Mouse (Mus musculus) bone marrow, adult 2 months (tissue): ENCODE measurements at regions not wholly inside any gene's neighbourhood (a gene's known extent, or its start where the extent isn't known, plus 50 kb on each side); places are given as distances from the start of the nearest gene placed in this dataset.

Experiments used
- H3K27ac ChIP-seq: fragments of 200-500 bp; 2 replicates; pipeline ENCODE4 v1.5.1; 2012; ENCODE audit warnings: low read depth, mild to moderate bottlenecking, control low read depth, inconsistent platforms, low read length; ENCODE audit not compliant: control insufficient read depth, poor library complexity, insufficient read depth
- H3K4me1 ChIP-seq: fragments of 200-500 bp; 2 replicates; pipeline ENCODE4 v1.6.1; 2011; ENCODE audit warnings: low read length; ENCODE audit not compliant: control insufficient read depth, insufficient read depth
- H3K4me3 ChIP-seq: fragments of 200-500 bp; replicated peaks from 2 replicates; pipeline ENCODE3; 2011; ENCODE audit warnings: mild to moderate bottlenecking, low read depth, low read length, control low read depth; ENCODE audit not compliant: control insufficient read depth
- CTCF ChIP-seq: fragments of 200-500 bp; IDR thresholded peaks from 2 replicates; pipeline ENCODE4 v1.5.1; 2011; ENCODE audit warnings: low read length, control low read depth; ENCODE audit not compliant: control insufficient read depth, insufficient read depth
- POLR2A ChIP-seq: fragments of 200-500 bp; IDR thresholded peaks from 2 replicates; pipeline ENCODE4 v1.6.1; 2011; ENCODE audit warnings: low read depth, mild to moderate bottlenecking, control low read depth, low read length, borderline replicate concordance; ENCODE audit not compliant: control insufficient read depth
- WGBS: fragments of 180-500 bp; shearing (Covaris S2); methylation state at CpG from one replicate; pipeline ENCODE4 v1.1.7; 2018; 5-methylcytosine and 5-hydroxymethylcytosine counted together

DNA sequence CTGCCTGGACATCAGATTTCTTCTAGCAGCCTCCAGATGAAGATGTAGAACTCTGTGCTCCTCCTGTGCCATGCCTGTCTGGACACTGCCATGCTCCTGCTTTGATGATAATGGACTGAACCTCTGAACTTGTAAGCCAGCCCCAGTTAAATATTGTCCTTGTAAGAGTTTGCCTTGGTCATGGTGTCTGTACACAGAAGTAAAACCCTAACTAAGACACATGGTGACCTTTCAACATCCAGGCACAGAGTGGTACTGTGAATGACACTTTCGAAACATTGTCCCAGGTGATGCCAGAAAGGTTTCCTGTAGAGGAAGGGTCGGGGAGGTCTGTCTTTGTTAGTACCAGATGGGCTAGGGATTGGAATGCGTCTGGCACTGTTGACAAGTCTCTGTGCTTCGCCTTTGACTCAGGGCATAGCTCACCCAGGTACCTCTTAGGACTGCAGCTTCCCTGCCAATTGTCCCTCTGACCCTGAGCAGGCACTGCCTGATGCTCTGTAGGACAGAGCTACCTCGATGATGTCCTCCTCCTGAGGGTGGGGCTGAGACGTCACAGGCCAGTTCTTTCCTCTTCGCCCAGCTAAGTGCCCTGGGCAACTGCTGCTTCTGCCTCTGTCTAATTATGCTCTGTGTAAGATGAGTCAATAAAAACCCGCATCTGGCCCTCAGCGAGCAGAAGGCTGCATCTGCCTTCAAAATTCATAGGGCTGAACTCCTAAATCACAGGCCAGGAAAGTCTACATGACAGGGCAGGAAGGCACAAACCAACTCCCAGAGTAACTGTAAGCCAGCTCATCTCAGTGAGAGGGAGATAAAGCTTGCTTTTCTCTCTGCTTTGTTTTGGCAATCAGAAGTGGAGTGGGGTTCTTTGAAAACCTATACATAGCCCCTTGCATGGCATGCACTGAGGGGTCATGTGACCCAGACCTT lies 254.0 kb downstream of the Cdh26 start:
- Histone ChIP-seq H3K4me3 (no peak overlapping the region), H3K27ac (no peak overlapping the region), H3K4me1 (no peaks in the 10 kb centered on the region)
- 34% methylated on average over 9 of the region's 9 CpGs for WGBS
- no peak for TF ChIP-seq CTCF
- TF ChIP-seq POLR2A = no peak

DNA sequence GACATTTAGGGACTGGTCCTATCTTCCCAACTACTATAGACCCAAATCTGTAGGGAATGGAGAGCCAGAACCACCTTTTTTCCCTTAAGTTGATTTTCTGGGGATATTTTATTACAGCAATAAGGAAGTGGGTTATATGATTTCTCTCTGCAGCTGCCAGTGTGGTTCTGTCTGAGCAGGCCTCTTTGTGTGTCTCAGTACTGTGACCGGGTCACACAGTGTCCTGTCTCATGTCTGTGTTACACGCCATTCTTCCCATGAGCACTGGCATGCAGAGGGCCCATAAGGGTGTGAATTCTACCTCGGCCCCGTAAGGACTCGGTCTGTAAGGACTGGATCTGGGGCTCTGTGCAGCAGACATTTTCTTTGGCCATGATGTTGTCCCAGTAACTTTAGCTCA lies 254.9 kb downstream of the Cdh26 start:
- WGBS = 67% methylated on average over 5 of the region's 5 CpGs
- Histone ChIP-seq H3K4me1 (no peaks in the 10 kb centered on the region), H3K27ac (no peak overlapping the region), H3K4me3 (no peak overlapping the region)
- no peak for TF ChIP-seq CTCF
- no peak for TF ChIP-seq POLR2A

DNA sequence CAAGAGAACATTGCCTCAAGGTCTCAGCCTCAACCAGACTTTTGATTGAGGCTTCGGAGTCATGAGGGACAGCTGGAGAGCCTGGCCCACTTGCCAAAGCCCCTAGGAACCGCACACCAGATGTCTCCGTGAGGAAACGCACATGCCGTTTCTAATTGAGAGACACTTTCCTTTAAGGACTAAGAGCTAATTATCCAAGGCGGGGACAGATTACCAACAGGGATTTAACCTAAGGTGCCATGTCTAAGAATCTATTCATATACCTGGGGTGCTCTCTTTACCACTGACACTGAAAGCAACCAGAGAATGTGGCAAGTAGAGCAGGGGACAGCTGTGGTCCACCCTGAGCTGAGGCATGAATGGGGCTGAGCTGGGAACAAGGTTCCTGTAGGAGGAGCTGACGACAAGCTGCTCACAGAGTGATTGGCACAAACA lies 255.9 kb downstream of the Cdh26 start:
- Histone ChIP-seq H3K27ac (no peak overlapping the region), H3K4me3 (no peak overlapping the region), H3K4me1 (no peaks in the 10 kb centered on the region)
- TF ChIP-seq CTCF (no peak), POLR2A (no peak)
- 82% methylated on average over 7 of the region's 7 CpGs for WGBS

DNA sequence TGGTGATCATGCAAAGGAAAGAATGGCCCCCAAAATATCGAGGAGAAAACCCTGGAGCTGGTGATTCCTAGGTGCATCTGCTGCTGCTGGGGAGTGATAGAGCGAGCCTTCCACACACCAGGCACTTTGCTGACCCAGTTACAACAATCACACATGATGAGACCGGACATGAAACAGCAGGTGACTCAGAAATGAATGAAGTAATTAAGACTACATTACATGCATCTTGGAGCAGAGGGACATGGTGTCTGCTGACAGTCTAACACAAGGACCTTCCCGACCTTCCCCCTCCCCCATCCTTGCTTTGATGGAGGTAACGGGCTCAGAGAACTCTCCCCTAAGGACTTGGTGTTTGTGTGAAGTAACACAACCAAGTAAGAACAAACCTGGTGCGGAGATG lies 258.3 kb downstream of the Cdh26 start:
- H3K27ac ChIP-seq = no peak overlapping the region
- no peak overlapping the region for H3K4me3 ChIP-seq
- 77% methylated on average over 6 of the region's 6 CpGs for WGBS
- H3K4me1 ChIP-seq = no peaks in the 10 kb centered on the region
- no peak for TF ChIP-seq POLR2A
- no peak for TF ChIP-seq CTCF

DNA sequence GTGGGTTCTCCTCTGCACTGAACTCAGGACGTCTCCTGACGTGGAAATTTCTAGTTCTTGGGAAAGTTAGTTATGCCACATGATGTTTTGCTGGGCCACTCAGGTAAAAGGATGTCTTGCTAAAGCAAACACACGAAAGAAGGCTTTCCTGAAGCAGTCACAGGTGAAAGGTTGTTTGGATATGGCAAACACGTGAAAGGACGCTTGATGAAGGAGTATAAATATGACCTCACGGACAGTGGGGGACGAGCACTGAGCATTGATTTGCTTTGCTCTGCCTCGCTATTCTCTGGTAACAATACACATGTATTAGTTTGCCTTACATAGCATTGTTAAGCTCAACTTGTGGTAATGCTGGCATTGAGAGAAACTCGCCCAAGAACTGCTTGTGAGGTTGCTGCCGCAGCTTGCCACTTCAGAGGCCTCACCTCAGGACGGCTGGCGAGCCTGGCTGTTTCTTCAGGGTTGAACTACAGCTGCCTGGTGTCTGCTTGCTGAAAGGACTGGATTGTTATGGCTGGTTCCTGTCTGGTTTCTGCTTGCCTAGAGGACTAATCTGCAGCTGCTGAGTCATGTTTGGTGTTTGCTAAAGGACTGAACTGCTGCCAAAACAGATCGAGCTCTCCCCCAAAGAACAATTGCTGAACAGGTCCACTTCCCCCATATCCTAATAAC lies 261.0 kb downstream of the Cdh26 start:
- 44% methylated on average over 13 of the region's 13 CpGs for WGBS
- TF ChIP-seq POLR2A = no peak
- no peak for TF ChIP-seq CTCF
- Histone ChIP-seq H3K4me1 (no peaks in the 10 kb centered on the region), H3K4me3 (no peak overlapping the region), H3K27ac (no peak overlapping the region)

DNA sequence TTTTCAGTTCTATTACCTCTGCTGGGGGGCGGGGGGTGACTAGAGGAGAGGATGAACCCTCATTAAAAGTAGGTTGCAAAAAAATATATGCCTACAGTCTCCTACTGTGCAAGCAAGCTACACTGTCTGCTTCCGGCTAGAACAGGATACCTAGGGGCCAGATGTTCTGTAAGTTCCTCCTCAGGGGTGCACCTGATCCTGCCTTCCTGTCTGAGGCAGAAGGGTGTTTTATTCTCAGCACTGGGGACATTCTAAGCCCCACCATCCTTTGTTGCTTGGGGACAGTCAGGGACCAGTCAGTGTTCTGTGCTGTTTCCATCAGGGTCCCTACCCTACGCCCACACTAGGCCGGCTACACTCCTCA lies 261.5 kb downstream of the Cdh26 start:
- TF ChIP-seq POLR2A (no peak), CTCF (no peak)
- Histone ChIP-seq H3K4me3 (no peak overlapping the region), H3K27ac (no peak overlapping the region), H3K4me1 (no peaks in the 10 kb centered on the region)
- WGBS = 41% methylated on average over 4 of the region's 4 CpGs

DNA sequence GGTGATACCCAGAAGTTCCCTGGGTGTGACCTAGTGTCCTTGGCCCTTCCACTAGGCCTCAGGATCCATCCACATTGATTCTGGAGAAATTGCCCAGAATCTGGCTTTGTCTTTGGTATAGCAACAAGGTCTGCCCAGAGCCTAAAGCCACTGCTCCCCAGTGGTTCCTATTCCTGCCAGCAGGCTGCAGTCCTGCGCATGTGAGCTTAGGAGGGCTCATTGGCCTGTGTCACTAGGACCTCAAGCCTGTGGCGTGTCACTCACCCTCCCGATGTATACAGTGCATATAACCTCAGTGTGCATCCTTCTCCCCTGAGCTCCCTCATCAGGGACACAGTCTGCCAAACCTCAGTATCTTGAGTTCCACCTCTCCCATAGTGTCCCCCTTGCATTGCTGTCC lies 261.9 kb downstream of the Cdh26 start:
- H3K4me1 ChIP-seq = no peaks in the 10 kb centered on the region
- 69% methylated on average over 3 of the region's 3 CpGs for WGBS
- no peak overlapping the region for H3K27ac ChIP-seq
- no peak overlapping the region for H3K4me3 ChIP-seq
- TF ChIP-seq CTCF = no peak
- TF ChIP-seq POLR2A = no peak

DNA sequence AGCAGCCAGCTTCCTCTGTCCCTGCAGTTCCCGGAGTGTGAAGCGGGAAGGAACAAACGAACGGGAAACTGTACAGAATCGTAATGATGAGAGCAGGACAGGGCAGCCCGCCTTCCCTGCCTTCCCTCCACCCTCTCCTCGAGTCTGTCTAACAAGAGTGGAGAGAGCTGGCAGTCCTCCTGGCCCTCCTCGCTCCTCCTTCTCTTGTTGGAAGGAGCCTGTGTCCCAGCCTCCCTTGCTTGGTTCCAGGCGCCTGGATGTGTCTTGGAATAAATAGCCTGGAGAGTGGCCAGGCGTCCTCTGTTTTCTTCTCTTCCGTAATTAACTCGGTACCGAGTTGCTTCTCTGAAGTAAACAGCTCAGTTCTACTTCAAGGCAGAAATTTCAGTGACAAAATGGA lies 268.3 kb downstream of the Cdh26 start:
- Histone ChIP-seq H3K4me1 (no peaks in the 10 kb centered on the region), H3K27ac (no peak overlapping the region), H3K4me3 (no peak overlapping the region)
- 81% methylated on average over 13 of the region's 13 CpGs for WGBS
- TF ChIP-seq CTCF (no peak), POLR2A (no peak)

DNA sequence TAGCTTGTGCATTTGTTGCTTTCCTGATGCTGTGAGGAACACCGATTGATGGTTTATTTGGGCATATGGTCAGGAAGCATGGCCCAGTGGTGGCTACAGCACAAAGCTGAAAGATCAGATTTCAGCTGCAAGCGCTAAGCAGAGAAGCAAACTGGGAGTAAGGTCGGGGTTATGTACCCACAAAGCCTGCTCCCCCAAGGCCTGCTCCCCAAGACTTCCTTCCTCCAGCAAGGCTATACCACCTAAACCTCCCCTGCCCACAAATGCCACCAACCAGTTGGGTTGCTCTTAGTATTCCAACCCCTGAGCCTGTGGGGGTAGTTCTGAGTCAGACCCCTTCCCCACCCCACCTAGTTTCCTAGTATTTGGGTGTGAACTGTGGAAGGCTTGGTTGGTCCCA lies 270.5 kb downstream of the Cdh26 start:
- TF ChIP-seq POLR2A = no peak
- no peak for TF ChIP-seq CTCF
- 2% methylated on average over 3 of the region's 3 CpGs for WGBS
- Histone ChIP-seq H3K27ac (no peak overlapping the region), H3K4me3 (no peak overlapping the region), H3K4me1 (no peaks in the 10 kb centered on the region)

DNA sequence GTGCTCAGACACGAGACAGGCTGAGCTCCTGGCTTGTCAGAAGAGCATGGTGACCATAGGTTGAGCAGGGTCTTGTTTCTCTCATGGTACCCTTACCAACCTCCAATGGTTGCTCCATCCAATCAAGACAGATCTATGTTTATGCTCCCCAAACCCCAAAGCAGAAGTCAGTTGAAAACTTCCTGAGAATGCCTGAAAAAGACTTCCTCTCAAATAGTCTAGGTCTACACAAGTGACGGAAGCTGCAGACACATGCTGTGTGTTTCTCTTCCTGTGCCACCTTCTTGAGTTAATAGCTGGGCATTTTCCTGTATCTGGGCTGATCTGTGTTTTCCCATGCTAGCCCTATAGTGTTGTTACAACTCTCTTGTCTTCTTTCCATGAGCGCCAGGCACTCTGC lies 274.2 kb downstream of the Cdh26 start:
- no peak overlapping the region for H3K27ac ChIP-seq
- H3K4me1 ChIP-seq = no peaks in the 10 kb centered on the region
- WGBS = 35% methylated on average over 3 of the region's 3 CpGs
- H3K4me3 ChIP-seq = no peak overlapping the region
- TF ChIP-seq CTCF (no peak), POLR2A (no peak)
